Mouse (Mus musculus): Measurements from ENCODE around the gene Clip2.
"Not testable (repeated sequence)": the region's sequence is repeated elsewhere in the genome, so short reads cannot be mapped to it uniquely, and the experiment has no call there.

The Clip2 gene

DNA sequence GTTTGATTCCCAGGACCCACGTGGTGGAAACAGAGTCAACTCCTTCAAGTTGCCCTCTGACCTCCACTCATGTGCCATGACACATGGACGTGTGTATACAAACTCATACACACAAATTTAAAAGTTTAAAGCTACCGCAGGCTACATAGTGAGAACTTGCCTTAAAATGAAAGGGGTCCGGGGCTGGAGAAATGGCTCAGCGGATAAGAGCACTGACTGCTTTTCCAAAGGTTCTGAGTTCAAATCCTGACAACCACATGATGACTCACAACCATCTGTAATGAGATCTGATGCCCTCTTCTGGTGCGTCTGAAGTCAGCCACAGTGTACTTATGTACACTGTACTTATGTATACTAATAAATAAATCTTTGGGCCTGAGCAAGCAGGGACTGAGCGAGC is 93.1 kb downstream of the Clip2 start:
- no peak for DNase-seq (ENCODE audit: low read depth)

DNA sequence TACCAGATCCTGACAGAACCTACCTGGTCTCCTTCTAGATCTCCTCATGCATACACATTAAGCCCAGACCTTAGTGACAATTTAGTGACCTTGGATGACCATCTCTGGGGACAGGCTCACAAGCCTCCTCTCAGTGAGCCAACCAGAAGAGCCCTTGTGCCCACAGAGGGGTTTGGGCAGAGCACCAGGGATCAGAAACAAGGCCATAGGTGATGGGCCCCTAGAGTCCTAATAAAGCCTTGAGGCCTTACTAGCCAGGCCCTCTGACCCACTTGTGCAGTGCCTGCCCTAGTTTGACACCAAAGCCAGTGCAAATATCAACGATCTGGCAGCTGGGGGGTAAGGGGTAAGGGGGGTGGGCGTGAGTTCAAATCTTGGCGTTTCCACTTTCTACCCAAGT is 93.8 kb downstream of the Clip2 start:
- DNase-seq (ENCODE audit: low read depth), result no peak

DNA sequence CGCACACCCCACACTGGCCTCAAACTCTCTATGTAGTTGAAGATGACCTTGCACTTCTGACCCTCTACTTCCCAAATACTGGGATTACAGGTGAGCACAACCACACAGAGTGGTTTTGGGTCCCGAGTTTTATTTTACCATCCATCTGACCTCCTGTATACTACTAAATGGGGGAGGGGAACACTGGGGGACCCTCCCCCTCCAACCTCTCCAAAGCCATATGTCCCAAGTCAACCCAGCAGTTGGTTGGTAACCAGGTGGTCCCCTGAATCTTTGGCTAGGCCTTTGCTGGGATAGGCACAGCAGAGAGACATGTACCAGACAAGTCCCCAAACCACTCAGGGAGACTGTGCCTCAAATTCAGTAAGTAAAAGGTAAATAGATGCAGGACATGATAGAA is 94.9 kb downstream of the Clip2 start:
- no peak for DNase-seq (ENCODE audit: low read depth)

DNA sequence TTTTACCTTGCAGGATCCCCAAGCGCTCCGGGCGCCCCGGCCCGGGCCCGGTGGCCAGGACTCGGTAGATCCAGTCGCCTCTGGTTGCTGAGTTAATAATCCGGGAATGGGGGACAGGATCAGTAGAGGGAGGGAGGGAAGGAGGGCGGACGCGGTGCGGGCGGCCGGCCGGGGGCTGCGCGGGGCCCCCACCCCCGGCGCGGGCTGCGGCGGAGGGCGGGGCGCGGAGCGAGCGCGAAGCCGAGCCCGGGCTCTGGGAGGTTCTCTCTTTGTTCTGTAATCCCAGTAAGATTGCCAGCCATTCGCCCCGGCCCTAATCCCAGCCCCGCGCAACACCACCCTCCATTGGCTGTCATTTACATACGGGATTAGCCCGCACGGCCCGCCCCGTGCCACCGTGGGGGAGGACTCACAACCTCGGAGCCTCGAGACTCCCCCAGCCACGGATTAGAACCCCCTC is 95.7 kb downstream of the Clip2 start, which contains the start of gene Gtf2ird1:
Gene Gtf2ird1 (minus strand): TSS at position 214 of the 460 bp plus-strand sequence.
- DNase-seq (ENCODE audit: low read depth), result no peak

DNA sequence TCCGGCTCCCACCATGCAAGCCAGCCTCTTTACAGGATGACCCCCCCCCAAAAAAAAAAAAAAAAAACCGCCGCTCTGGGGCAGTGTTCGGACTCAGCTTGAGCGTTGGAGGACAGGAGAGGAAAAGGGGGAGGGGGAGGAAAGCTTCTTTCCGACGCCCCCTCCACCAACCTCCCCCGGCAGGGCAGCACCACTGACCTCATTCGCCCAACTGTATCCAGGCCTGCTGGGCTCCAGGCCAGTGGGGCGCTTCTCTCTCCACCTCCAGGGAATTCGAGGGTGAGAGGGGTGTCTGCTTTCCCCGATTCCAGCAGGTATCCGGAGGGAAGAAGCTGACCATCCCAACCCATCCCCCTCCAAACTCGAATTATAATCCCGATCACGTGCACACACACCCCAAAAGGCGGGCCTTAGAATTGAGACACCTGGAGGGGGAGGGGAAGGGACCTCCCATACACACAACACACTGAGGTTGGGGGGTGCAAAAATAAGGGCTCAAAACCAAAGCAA is 96.3 kb downstream of the Clip2 start:
- DNase-seq (ENCODE audit: low read depth), result no peak

DNA sequence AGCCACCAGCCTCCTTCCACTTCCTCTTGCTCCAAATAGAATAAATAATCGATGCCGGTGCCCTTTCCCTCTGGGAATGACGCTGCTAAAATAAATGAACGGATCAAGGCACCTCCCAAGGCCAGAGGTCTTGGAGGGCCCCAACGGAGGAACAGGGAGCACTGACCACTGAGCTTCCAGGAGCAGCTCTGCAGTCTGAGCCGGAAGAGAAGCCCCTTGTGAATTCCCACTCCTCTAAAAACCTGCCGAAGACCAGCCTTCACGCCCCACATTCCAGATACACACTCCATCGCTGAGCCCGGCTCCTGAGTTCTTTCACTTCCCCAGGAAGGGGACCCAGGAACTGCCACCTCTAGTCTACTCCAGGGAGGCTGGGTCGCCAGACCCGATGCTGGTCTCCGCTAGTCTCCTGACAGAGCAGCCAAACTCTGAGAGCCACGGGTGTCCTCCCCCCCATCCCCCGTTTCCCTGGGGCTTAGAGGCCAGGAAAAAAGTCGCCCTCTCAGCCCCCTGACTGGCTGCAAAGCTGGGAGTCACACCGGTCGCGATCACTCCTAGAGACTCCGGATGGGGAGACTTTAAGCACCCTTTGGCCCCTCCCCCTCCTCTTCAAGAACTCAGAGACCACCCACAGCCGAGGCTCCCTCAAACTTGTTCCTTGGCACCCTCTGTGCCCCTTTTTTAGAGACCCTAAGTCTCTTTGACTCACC is 96.9 kb downstream of the Clip2 start:
- no peak for DNase-seq (ENCODE audit: low read depth)

DNA sequence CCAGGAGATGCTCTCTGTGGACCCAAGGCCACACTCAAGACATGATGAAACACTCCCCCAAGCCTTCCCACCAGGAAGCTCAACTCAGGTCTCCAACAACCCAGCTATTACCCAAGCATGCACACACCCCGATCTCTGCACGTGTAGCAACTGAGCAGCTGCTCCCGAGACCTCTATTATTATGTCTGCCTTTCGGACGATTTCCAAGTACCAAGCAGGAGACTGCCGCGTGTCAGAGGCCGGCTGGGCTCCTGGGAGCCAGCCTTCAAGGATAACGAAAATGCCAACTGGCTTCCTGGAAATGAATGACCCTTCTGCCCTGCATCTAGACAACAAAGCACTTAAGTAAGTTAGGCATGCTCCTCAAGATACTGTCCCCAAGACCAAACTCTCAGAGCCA is 97.8 kb downstream of the Clip2 start:
- no peak for DNase-seq (ENCODE audit: low read depth)

DNA sequence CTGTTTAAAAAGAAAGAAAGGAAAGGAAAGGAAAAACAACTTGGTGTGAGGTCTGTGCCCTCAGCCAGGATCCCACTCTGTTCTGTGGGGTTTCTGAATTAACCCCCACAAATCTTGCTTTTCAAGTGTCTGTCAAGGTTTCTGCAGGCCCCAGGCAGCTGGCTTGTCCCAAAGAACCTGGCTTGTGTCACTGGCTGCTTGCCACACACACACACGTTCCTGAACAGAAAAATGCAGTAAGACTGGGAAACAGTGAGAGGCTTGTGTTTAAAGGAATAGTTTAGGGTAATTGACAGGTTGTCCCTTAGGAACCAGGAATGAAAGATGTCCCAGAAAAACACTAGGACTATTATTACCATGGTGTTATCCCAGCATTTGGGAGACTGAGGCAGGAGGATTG is 98.7 kb downstream of the Clip2 start:
- DNase-seq (ENCODE audit: low read depth), result no peak

DNA sequence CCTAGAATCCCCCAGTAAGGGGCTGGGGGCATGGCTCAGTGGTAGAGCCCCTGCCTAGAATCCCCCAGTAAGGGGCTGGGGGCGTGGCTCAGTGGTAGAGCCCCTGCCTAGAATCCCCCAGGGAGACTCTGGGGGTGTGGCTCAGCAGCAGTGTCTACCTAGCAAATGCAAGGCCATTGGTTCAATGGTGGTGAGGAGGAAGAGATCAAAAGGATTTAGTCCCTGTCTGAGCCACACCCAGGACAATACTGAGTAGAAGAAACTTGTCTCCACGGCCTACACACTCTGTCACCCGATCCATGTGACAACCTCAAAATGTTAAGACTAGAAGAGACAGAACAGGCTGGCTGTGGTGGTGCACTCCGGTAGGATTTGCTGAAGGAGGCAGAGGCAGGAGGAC is 105.5 kb downstream of the Clip2 start:
- DNase-seq (ENCODE audit: low read depth), result not testable (repeated sequence)

DNA sequence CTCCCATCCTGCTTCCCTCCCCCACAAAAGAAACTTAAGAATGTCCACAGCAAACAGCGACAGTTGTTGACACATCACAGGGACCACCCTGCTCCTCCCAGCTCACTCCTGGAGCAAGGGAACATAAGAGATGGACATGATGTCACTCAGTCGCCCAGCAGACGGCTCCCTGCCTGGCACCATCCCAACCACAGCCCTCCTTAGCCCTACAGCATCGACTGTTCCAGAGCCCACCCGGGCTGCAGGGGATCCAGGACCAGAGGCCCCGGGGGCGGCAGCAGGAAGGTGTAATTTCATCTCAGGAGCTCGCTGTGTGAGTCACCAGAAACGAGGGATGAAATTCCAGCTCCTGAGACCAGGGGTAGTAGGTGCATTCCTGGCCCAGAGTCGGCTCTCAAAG is 106.3 kb downstream of the Clip2 start:
- DNase-seq (ENCODE audit: low read depth), result no peak

DNA sequence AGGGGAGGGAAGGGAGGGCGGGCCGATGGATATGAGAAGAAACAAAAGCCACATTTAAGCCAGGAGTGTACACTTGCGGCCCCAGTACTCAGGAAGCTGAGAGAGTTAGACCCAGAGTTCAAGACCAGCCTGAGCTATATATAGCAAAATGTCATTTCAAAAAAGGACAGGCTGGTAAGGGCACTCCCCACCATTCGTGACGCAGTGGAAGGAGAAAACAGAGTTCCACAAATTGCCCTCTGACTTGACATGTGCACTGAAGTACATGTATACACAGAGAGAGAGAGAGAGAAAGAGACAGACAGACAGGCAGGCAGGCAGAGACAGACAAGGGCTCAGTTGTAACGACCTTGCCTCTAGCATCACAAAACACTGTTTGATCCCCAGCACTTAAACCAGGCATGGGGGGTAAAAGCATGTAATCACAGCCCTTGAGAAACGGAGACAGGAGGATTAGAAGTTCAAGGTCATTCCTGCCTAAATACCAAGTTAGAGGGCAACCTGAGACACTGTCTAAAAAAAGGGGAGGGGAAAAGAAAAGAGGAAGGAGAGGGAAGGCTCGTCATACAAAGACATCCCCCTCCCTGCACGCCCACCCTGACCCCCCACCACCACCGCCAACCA is 106.9 kb downstream of the Clip2 start:
- no peak for DNase-seq (ENCODE audit: low read depth)

DNA sequence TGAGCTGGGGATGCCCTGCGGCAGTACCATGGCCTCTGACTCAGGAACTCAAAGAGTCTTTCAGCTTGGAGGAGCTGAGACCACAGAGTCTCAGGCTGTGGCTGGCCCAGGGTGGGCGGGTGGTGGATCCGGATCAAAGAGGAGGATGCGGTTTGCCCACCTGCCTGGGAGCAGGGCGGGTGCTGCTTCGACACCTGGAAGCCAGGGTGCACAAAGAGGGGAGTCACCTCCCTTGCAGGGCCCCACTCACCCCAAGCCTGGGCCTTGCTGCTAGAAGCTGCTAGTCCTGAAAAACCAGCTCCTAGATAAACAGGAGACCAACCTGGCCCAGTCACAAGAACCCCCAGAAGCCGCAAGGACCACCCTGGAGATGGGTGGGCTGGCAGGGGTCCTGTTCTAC is 107.8 kb downstream of the Clip2 start:
- no peak for DNase-seq (ENCODE audit: low read depth)

DNA sequence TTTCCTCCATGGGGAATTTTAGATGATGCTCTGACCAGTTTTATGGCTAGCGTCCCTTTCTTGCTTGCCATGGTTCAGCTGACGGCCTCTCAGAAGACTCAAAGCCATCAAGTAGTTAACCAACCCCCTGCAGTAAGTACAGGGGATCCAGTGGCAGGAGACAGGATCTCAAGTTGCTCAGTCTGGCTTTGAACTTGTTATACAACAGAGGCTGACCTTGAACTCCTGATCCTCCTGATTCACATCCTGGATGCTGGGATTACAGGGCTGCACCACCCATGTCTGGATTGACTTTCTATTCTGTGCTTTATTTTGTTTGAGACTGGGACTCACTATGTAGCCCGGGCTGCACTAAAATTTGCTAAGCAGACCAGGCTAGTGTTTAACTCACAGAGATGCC is 110.2 kb downstream of the Clip2 start:
- no peak for DNase-seq (ENCODE audit: low read depth)

DNA sequence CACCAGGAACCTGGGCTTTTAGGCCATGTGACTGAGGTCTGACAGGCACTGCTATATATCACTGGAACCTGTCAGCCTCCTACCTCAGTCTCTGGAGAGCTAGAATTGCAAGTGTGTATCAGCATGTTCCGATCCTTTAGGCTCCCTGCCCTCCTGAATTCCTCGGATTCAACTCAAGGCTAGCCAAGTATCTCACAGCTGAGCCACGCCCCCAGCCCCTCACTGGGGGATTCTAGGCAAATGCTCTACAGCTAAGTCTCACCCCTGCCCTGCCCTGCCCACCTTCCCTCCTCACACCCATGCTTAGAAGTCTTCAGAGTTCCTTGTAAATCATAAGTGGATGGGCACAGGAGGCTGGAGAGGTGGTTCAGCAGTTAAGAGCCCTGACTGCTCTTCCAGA is 111.1 kb downstream of the Clip2 start:
- DNase-seq (ENCODE audit: low read depth), result no peak

DNA sequence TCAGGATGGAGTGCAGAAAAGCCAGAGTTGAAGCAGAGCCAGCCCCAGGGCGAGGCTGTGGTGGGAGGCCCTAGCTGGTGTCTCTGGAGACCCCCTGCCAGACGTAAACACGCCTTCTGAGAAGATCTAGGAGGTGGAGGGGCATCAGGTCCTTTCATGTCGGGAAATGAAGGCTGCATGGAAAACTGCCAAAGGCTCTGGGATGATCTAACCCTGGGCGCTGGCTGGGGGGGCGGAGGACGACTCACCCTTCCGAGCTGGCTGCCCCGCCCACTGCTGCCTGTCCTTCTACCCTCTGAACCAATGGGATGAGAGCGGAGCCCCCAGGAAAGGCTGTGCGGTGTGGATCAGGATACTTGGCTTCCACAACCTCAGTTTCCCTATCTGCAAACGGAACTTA is 112.1 kb downstream of the Clip2 start:
- no peak for DNase-seq (ENCODE audit: low read depth)

DNA sequence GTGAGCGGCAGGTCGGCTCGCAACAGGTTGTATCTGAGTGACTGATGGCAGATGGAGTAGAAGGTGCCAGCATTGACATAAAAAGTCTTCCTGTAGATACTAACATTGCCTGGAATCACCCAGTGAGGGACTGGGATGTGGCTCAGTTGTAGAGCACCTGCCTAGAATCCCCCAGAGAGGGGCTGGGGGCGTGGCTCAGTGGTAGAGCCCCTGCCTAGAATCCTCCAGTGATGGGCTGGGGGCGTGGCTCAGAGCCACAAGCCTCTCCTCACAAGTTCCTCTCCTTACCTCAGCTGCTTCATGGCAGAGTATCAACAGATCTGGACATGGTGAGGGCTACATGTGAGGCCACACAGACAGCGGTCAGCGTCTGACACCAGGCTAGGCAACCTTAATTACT is 112.8 kb downstream of the Clip2 start:
- no peak for DNase-seq (ENCODE audit: low read depth)

All from fibroblast of lung, adult 2 months (primary cell).